Mouse (Mus musculus) kidney, adult 9 months (tissue): ENCODE measurements around the gene Ceacam13.
"Not testable (repeated sequence)": the region's sequence is repeated elsewhere in the genome, so short reads cannot be mapped to it uniquely, and the experiment has no call there.

ENCODE experiments used
- DNase-seq: peaks from one replicate; pipeline ENCODE4 v3.0.0; 2022

Ceacam13 gene

GRCm38 (mm10) chr7:18009589-18009988 lies at the start of gene Ceacam13:
Ceacam13 (plus strand) TSS chr7:18009889.
- DNase-seq = no peak

DNA sequence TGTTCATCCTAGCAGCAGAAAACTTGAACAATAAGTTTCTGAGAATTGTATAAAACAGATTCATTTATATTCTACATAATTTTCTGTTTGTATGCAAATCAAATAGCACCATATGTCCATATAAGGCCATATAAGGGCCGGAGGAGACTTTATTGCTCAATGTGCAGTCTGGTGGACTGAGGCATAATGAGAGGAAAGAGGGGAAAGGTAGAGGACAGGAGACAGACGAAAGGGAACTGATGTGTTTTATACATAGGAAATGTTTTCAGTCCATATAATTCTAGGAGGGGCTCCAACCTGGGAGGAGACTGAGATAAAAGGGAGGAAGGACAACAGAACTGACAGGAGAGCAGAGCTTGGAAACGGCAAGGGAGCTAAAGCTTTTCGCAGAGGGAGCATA lies 37.9 kb upstream of the Ceacam13 start, which contains the start of gene Ceacam11:
Gene Ceacam11, plus strand, starts transcription at position 301 of the 400 bp plus-strand sequence.
- no peak for DNase-seq

DNA sequence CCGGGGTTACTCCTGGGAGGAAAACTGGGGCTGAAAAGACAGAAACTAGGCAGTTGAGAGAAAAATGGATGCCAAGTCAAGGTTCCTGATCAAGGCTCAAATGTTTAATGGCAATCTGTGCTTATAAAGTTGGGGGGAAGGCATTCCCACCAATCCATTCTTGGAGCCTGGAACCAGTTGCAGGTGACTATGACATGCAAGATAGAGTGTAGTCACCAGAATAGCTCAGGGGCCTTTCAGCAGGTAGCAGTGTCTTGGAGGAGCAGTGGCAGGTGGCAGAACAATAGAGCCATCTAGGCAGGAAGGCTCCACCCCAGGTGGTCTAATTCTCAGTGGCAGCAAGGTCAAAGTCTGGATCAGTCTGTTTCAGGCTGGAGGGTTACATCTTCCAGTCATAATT lies 8.6 kb upstream of the Ceacam13 start:
- not testable (repeated sequence) for DNase-seq

- no peak for DNase-seq
These were observed 55.9 kb downstream of the Ceacam13 start, which contains the start of gene Ceacam12 for GRCm38 (mm10) chr7:18065629-18066028. Ceacam12 (plus strand) TSS chr7:18065929.
